Comparison of ENCODE assay signal across 22 mouse cellular contexts in genomic region chr10:39429661-39430060, GRCm38 (mm10).
"Had no signal": no experiment of that assay in that cellular context is flagged by ENCODE, and none has a peak within 500 bp of the region (broad histone marks: within the 10 kb centered on the region; RNA-seq: fewer than 3 reads in every experiment).

No protein-coding gene starts in this region.

- H3K27me3 ChIP-seq: intestine, embryonic 15.5 days; limb, embryonic 13.5 days; liver, embryonic 12.5 days; liver, embryonic 15.5 days; lung, embryonic 15.5 days; megakaryocyte, embryonic 14.5 days; midbrain, embryonic 13.5 days; neural tube, embryonic 12.5 days had no signal

- H3K9ac ChIP-seq: intestine, embryonic 15.5 days; limb, embryonic 13.5 days; liver, embryonic 12.5 days; liver, embryonic 15.5 days; lung, embryonic 15.5 days; midbrain, embryonic 13.5 days; neural tube, embryonic 12.5 days had no signal

- H3K9me3 ChIP-seq: intestine, embryonic 15.5 days; limb, embryonic 10.5 days; limb, embryonic 13.5 days; liver, embryonic 12.5 days; liver, embryonic 15.5 days; lung, embryonic 15.5 days; megakaryocyte, embryonic 14.5 days; midbrain, embryonic 10.5 days; midbrain, embryonic 13.5 days; neural tube, embryonic 12.5 days had no signal

- H3K4me1 ChIP-seq: lung, embryonic 15.5 days had no signal

- H3K27ac ChIP-seq: intestine, embryonic 15.5 days; layer of hippocampus, adult 2 months; limb, embryonic 10.5 days; limb, embryonic 13.5 days; liver, embryonic 12.5 days; liver, embryonic 15.5 days; lung, embryonic 15.5 days; midbrain, embryonic 10.5 days; midbrain, embryonic 13.5 days; neural tube, embryonic 12.5 days had no signal

- H3K4me3 ChIP-seq: intestine, embryonic 15.5 days; layer of hippocampus, adult 2 months; limb, embryonic 10.5 days; limb, embryonic 13.5 days; liver, embryonic 12.5 days; liver, embryonic 15.5 days; lung, embryonic 15.5 days; megakaryocyte, embryonic 14.5 days; midbrain, embryonic 10.5 days; midbrain, embryonic 13.5 days; neural tube, embryonic 12.5 days had no signal

- ATAC-seq: liver, embryonic 12.5 days; midbrain, embryonic 13.5 days; midbrain, embryonic 16.5 days had no signal

- H3K4me2 ChIP-seq: intestine, embryonic 15.5 days; limb, embryonic 13.5 days; liver, embryonic 12.5 days; liver, embryonic 15.5 days; lung, embryonic 15.5 days; midbrain, embryonic 13.5 days; neural tube, embryonic 12.5 days had no signal

- DNase-seq: kidney, adult 11 months; kidney, postnatal 10 days; layer of hippocampus, adult 9-11 months; liver; lung, adult 18-20 months; lung, postnatal 10 days; lung, postnatal 36 days; thymus, adult 2 months; thymus, postnatal 14 days; thymus, postnatal 4 days had no signal

- H3K36me3 ChIP-seq: intestine, embryonic 15.5 days; liver, embryonic 12.5 days; liver, embryonic 15.5 days; lung, embryonic 15.5 days; neural tube, embryonic 12.5 days had no signal
